Mouse (Mus musculus): ENCODE measurements around the gene Elfn1. TPM values are rescaled to one million over a fixed set of nuclear protein-coding genes. Genes with fewer than 3 reads are reported as not detected.

Elfn1 gene
- total and polyA plus RNA-seq, 2 experiments from 2014 or later = 3.1 to 57.5 TPM

DNA sequence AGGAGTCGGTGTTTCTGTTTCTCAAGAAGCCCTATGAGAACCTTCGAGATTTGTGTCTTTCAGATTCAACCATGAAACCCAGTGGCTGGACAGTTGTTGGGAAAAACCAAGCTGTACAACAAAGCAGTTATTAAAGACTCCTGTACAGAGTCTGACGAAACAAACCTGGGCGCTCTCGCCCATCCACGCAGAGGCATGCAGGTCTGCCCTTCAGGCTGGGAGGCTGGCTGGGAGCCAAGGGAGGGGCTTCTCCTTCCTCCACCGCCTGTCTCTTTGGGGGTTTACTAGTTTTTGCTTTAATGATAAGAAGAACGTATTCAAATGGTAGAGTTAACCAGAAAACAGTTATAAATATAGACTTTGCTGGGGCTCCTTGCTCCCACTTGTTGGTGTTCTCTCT, 99.1 kb downstream of the Elfn1 start:
- DNase-seq (ENCODE audit: low spot score) (no peak), ATAC-seq (ENCODE audit: low FRiP score) (no peak)
- Histone ChIP-seq H3K4me1 (ENCODE audit: insufficient read depth, low read length) (no peaks in the 10 kb centered on the region), H3K9ac (replicated peaks; ENCODE audit: low read length, poor library complexity, severe bottlenecking) (no peak overlapping the region), H3K4me2 (ENCODE audit: low read depth, low read length, poor library complexity, severe bottlenecking) (no peak overlapping the region), H3K36me3 (ENCODE audit: insufficient read depth, low read length) (no peaks in the 10 kb centered on the region), H3K9me3 (ENCODE audit: low read length) (no peaks in the 10 kb centered on the region), H3K27ac (ENCODE audit: low read depth, low read length) (no peak overlapping the region), H3K4me3 (ENCODE audit: low read depth, low read length) (no peak overlapping the region), H3K27me3 (ENCODE audit: insufficient read depth, low read length) (no peaks in the 10 kb centered on the region; the same call in 1 of the 2 replicates)
- TF ChIP-seq CTCF (IDR thresholded peaks at IDR 0.05) = no peak
- 60% methylated on average over 8 of the region's 8 CpGs for WGBS

DNA sequence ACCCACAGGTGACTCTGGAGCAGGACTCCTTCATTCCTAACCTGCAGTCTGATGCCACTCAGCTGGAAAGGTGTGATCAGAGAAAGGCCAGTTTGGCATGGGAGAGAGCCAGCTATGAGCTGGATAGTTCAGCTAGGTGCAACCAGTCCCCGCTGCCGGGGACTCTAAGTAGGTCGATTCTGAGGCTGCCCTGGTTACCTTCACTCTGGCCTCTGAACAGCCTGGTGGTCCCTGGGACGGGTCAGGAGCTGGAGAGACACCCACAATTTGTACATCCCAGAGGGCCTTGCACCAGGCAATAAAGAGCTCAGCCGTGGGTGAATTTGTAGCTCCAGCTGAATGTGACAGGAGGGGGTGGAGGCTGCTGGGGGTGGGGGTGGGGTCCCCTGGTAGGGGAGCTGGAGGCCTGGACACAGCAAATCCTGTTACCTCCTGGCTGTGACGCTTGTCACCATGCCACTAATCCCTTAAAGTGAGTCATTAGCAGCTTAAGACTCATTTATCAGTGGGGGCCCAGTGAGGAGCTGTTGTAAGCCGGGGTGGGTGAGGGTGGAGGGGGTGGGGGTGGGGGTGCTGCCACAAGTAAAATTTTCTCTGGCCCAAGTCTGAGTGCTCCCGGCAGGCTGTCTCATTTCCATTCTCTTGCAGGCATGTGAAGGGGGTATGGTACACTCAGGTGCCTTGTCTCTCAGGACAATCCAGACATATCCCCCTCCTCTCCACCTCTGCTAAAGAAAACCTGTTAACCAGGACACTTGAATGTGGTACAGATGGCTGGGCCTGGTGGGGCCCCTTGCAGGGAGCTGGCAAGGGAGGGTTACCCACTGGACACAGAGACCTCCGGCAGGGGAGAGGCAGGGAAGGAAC, 100.1 kb downstream of the Elfn1 start:
- Histone ChIP-seq H3K9me3 (ENCODE audit: low read length) (no peaks in the 10 kb centered on the region), H3K4me1 (ENCODE audit: insufficient read depth, low read length) (no peaks in the 10 kb centered on the region), H3K4me2 (ENCODE audit: low read depth, low read length, poor library complexity, severe bottlenecking) (no peak overlapping the region), H3K4me3 (ENCODE audit: low read depth, low read length) (no peak overlapping the region), H3K27me3 (ENCODE audit: insufficient read depth, low read length) (no peaks in the 10 kb centered on the region; the same call in 1 of the 2 replicates), H3K9ac (replicated peaks; ENCODE audit: low read length, poor library complexity, severe bottlenecking) (no peak overlapping the region), H3K36me3 (ENCODE audit: insufficient read depth, low read length) (no peaks in the 10 kb centered on the region), H3K27ac (ENCODE audit: low read depth, low read length) (no peak overlapping the region)
- WGBS = 23% methylated on average over 9 of the region's 9 CpGs
- no peak for TF ChIP-seq CTCF (IDR thresholded peaks at IDR 0.05)
- ATAC-seq (ENCODE audit: low FRiP score) = no peak
- DNase-seq (ENCODE audit: low spot score) = peak; percentile 13

DNA sequence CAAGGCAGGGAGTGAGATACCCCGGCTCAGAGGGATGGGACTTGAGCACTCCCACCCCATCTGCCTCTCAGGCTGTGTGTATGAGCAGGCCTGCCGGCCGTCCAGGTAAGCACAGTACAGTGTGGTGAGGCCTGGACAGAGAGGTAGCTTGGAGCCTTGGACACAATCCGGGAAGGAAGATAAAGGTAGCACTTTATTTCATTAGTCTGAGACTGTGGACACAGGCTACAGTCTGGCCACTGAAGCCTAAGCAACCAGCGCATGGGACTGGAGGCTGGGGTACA, 100.7 kb downstream of the Elfn1 start:
- Histone ChIP-seq H3K4me2 (ENCODE audit: low read depth, low read length, poor library complexity, severe bottlenecking) (no peak overlapping the region), H3K36me3 (ENCODE audit: insufficient read depth, low read length) (no peaks in the 10 kb centered on the region), H3K9ac (replicated peaks; ENCODE audit: low read length, poor library complexity, severe bottlenecking) (no peak overlapping the region), H3K4me3 (ENCODE audit: low read depth, low read length) (no peak overlapping the region), H3K27me3 (ENCODE audit: insufficient read depth, low read length) (no peaks in the 10 kb centered on the region; the same call in 1 of the 2 replicates), H3K4me1 (ENCODE audit: insufficient read depth, low read length) (no peaks in the 10 kb centered on the region), H3K9me3 (ENCODE audit: low read length) (no peaks in the 10 kb centered on the region), H3K27ac (ENCODE audit: low read depth, low read length) (no peak overlapping the region)
- 51% methylated on average over 5 of the region's 5 CpGs for WGBS
- TF ChIP-seq CTCF (IDR thresholded peaks at IDR 0.05) = no peak
- DNase-seq (ENCODE audit: low spot score) (no peak), ATAC-seq (ENCODE audit: low FRiP score) (no peak)

DNA sequence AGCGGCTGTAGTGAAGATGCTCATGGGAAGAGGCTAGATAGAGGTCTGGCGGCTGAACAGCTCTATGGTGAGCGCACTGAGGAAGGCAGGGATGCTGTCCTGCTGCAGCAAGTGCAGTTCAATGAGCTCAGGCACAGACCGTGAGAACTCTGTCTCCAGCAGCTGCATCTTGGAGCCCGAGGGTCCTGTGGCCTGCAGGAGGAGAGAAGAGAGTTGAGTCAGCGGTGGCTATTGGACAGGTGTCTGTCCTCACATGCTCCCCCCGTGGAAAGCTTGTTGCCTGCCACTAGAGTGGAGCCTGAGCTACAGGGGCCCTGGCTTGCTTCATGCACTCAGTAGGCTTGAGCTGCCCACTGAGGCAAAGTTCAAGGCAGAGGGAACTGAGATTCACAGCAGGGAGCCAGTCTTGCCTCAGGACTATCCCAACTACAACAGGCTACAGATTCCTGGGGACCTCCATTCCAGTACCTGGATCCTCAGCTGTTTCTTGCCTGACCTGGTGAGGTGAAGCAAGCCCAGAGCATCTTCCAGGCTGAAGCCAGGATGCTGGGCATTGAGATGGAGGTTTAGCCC, 101.4 kb downstream of the Elfn1 start:
- no peak overlapping the region for H3K9ac ChIP-seq (replicated peaks; ENCODE audit: low read length, poor library complexity, severe bottlenecking)
- no peak overlapping the region for H3K4me2 ChIP-seq (ENCODE audit: low read depth, low read length, poor library complexity, severe bottlenecking)
- no peaks in the 10 kb centered on the region for H3K36me3 ChIP-seq (ENCODE audit: insufficient read depth, low read length)
- no peak overlapping the region for H3K4me3 ChIP-seq (ENCODE audit: low read depth, low read length)
- no peaks in the 10 kb centered on the region for H3K4me1 ChIP-seq (ENCODE audit: insufficient read depth, low read length)
- no peak overlapping the region for H3K27ac ChIP-seq (ENCODE audit: low read depth, low read length)
- DNase-seq (ENCODE audit: low spot score) (no peak), ATAC-seq (ENCODE audit: low FRiP score) (no peak)
- no peak for TF ChIP-seq CTCF (IDR thresholded peaks at IDR 0.05)
- 79% methylated on average over 7 of the region's 7 CpGs for WGBS
- no peaks in the 10 kb centered on the region; the same call in 1 of the 2 replicates for H3K27me3 ChIP-seq (ENCODE audit: insufficient read depth, low read length)
- no peaks in the 10 kb centered on the region for H3K9me3 ChIP-seq (ENCODE audit: low read length)

DNA sequence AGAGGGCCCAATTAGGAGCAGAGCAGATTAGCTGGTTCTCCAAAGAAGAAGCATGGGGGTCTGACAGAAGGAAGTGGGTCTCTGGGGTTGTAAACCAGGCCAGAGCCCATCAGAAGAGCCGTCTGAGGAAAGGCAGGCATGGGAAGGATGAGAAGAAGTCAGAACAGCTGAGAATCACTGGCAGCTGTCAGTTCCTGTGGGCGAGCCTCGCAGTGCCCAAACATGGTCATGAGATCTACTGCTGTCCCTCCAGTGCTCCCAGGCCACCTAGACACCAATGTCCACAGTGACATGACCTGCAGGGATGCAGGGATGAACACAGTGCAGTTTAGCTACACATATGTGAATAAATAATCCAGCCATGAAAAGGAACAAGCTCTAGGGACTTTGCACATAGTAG, 102.7 kb downstream of the Elfn1 start:
- 94% methylated on average over 3 of the region's 3 CpGs for WGBS
- H3K4me3 ChIP-seq (ENCODE audit: low read depth, low read length) = no peak overlapping the region
- H3K9ac ChIP-seq (replicated peaks; ENCODE audit: low read length, poor library complexity, severe bottlenecking) = no peak overlapping the region
- no peaks in the 10 kb centered on the region for H3K9me3 ChIP-seq (ENCODE audit: low read length)
- DNase-seq (ENCODE audit: low spot score) = no peak
- H3K27me3 ChIP-seq (ENCODE audit: insufficient read depth, low read length) = no peaks in the 10 kb centered on the region; the same call in 1 of the 2 replicates
- no peak for ATAC-seq (ENCODE audit: low FRiP score)
- H3K4me2 ChIP-seq (ENCODE audit: low read depth, low read length, poor library complexity, severe bottlenecking) = no peak overlapping the region
- H3K36me3 ChIP-seq (ENCODE audit: insufficient read depth, low read length) = no peaks in the 10 kb centered on the region
- no peaks in the 10 kb centered on the region for H3K4me1 ChIP-seq (ENCODE audit: insufficient read depth, low read length)
- TF ChIP-seq CTCF (IDR thresholded peaks at IDR 0.05) = no peak
- no peak overlapping the region for H3K27ac ChIP-seq (ENCODE audit: low read depth, low read length)

DNA sequence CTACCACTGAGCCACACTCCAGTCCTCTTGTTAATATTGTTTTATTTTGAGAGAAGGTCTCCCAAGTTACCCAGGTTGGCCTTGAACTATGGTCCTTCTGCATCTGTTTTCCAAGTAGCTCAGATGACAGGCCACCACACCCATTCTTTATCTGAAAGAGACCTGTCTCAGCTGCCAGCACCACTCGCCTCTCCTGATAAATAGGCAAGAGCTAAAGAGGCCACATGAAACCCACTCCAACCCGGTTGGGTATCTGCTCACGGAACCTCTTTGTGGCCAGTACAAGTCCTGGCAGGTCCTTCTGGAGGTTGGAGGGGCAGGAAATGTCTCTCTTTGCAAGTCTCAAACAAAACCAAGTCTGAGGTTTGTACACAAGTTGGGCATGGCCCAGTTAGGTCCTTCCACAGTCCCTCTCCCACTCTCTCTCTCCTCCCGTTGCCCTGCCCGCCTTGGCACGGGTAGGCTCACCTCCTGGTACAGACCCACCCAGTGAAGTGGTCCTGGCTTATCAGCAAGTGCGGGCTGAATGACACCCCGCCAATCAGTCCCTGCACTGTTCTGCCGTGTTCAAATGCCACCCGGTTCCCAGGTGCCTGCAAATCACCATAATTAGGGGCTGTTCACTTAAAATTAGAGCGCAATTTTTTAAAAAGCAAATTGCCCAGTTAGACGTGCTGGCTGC, 104.7 kb downstream of the Elfn1 start:
- ATAC-seq (ENCODE audit: low FRiP score) = no peak

More for the DNA sequence above, 104.7 kb downstream of the Elfn1 start:
- no peak overlapping the region for H3K27ac ChIP-seq (ENCODE audit: low read depth, low read length)
- H3K27me3 ChIP-seq (ENCODE audit: insufficient read depth, low read length) = no peaks in the 10 kb centered on the region; the same call in 1 of the 2 replicates
- no peak overlapping the region for H3K9ac ChIP-seq (replicated peaks; ENCODE audit: low read length, poor library complexity, severe bottlenecking)
- H3K4me1 ChIP-seq (ENCODE audit: insufficient read depth, low read length) = no peaks in the 10 kb centered on the region
- H3K4me2 ChIP-seq (ENCODE audit: low read depth, low read length, poor library complexity, severe bottlenecking) = no peak overlapping the region
- no peak for DNase-seq (ENCODE audit: low spot score)
- no peaks in the 10 kb centered on the region for H3K9me3 ChIP-seq (ENCODE audit: low read length)
- no peaks in the 10 kb centered on the region for H3K36me3 ChIP-seq (ENCODE audit: insufficient read depth, low read length)
- TF ChIP-seq CTCF (IDR thresholded peaks at IDR 0.05) = no peak
- 89% methylated on average over 12 of the region's 12 CpGs for WGBS
- no peak overlapping the region for H3K4me3 ChIP-seq (ENCODE audit: low read depth, low read length)
